Mouse (Mus musculus) testis, adult 2 months (tissue): Measurements from ENCODE around the gene Pank3.

Experiments
- CTCF ChIP-seq: fragments of 200-500 bp; IDR thresholded peaks from 2 replicates; pipeline ENCODE4 v1.5.1; 2012; ENCODE audit warnings: low read depth, mild to moderate bottlenecking, inconsistent platforms, low read length, moderate library complexity; ENCODE audit not compliant: control insufficient read depth, insufficient read depth, insufficient replicate concordance
- POLR2A ChIP-seq: fragments of 200-500 bp; IDR thresholded peaks from 2 replicates; pipeline ENCODE4 v1.6.1; 2012; ENCODE audit warnings: low read depth, mild to moderate bottlenecking, inconsistent platforms, low read length, moderate library complexity; ENCODE audit not compliant: control insufficient read depth

- TF ChIP-seq CTCF = no peak
- no peak for TF ChIP-seq POLR2A
Measured at GRCm38 (mm10) chr11:35737262-35737661, 32.0 kb upstream of the Pank3 start.
